In genomic region chr6:143047538-143048258, GRCm38 (mm10) we compare ENCODE assay signal across 20 mouse cellular contexts. TPM values are rescaled to one million over a fixed set of nuclear protein-coding genes. Genes with fewer than 3 reads are reported as not detected.
DNase-seq lines count a peak whose midpoint lies in the region; TF ChIP-seq lines count a peak whose summit lies in the region.
"Had no signal": no experiment of that assay in that cellular context is flagged by ENCODE, and none has a peak within 500 bp of the region (broad histone marks: within the 10 kb centered on the region; RNA-seq: fewer than 3 reads in every experiment).

No protein-coding gene starts in this region.

- no peaks in the 10 kb centered on the region for H3K4me1 ChIP-seq in testis, adult 2 months (ENCODE audit: control insufficient read depth, insufficient read depth, low read length)
- H3K4me1 ChIP-seq: neural tube, embryonic 12.5 days had no signal

- intact Hi-C loops in heart, postnatal 10 days (cut with DNase I): no loop called here

- peak overlapping the region; percentile 61; the same call in 1 of the 2 replicates for H3K27ac ChIP-seq in layer of hippocampus, adult 2 months
- H3K27ac ChIP-seq in testis, adult 2 months (ENCODE audit: control insufficient read depth, insufficient read depth, low read depth, low read length): no peak overlapping the region
- H3K27ac ChIP-seq: neural tube, embryonic 12.5 days had no signal

- H3K4me3 ChIP-seq in layer of hippocampus, adult 2 months: no peak overlapping the region
- peak overlapping the region; percentile 87 for H3K4me3 ChIP-seq in testis, adult 2 months (ENCODE audit: control insufficient read depth, low read depth, low read length)
- H3K4me3 ChIP-seq: erythroblast, embryonic 14.5 days; neural tube, embryonic 12.5 days had no signal

- H3K27me3 ChIP-seq in testis, adult 2 months (ENCODE audit: control insufficient read depth, insufficient read depth, low read length): no peaks in the 10 kb centered on the region
- H3K27me3 ChIP-seq: neural tube, embryonic 12.5 days; Patski had no signal

- DNase-seq in embryo, embryonic 10.5 days (ENCODE audit: low spot score): peak; percentile 5
- no peak for DNase-seq in embryo, embryonic 9.5 days (ENCODE audit: extremely low spot score)
- no peak for DNase-seq in layer of hippocampus, adult 2 months (ENCODE audit: low spot score in 2 of 2)
- no peak for DNase-seq in layer of hippocampus, postnatal 25 days (ENCODE audit: extremely low spot score in 1 of 2, low spot score in 1 of 2)
- DNase-seq in testis, postnatal 14 days (ENCODE audit: low spot score): no peak
- DNase-seq in heart, postnatal 10 days: no peak
- DNase-seq in adipocyte (ENCODE audit: low spot score): no peak
- DNase-seq: adrenal gland, postnatal 10 days; cerebellum, adult 11 months; cerebellum, postnatal 25 days; gastrocnemius, postnatal 25 days; kidney, adult 8-10 months; kidney, postnatal 36 days; lung, adult 18-20 months; lung, postnatal 14 days; right cerebral cortex, postnatal 4 days had no signal

- TF ChIP-seq CTCF in layer of hippocampus, adult 2 months (conservative IDR thresholded peaks at IDR 0.05): no peak
- TF ChIP-seq CTCF in testis, adult 2 months (IDR thresholded peaks at IDR 0.05; ENCODE audit: control insufficient read depth, insufficient read depth, insufficient replicate concordance, low read depth, low read length): no peak

- H3K36me3 ChIP-seq in testis, adult 2 months (ENCODE audit: control insufficient read depth, insufficient read depth, low read length): no peaks in the 10 kb centered on the region

- TF ChIP-seq POLR2A in testis, adult 2 months (IDR thresholded peaks at IDR 0.05; ENCODE audit: control insufficient read depth, low read depth, low read length): no peak

RNA-seq across cellular contexts. Expression of gene C2cd5, which starts 52.2 kb away (rescaled TPM):
- total RNA-seq in layer of hippocampus, adult 2 months (2021): 100 to 1,000 TPM; 106 to 108 TPM
- 10 to 100 TPM; 76.5 to 92.8 TPM for total RNA-seq in layer of hippocampus, postnatal 25 days (2021)
- polyA plus RNA-seq in testis, adult 2 months (2012; rRNA removed): 11.9 and 13.7 TPM in 2 replicates
- 10 to 100 TPM; 23.9 to 27.0 TPM for total RNA-seq in heart, postnatal 10 days (2021)
